Mouse (Mus musculus) CD4-positive, CD25-positive, alpha-beta regulatory T cell, adult 2 months (primary cell): ENCODE results near the gene Gm6763.
"Not testable (repeated sequence)": the region's sequence is repeated elsewhere in the genome, so short reads cannot be mapped to it uniquely, and the experiment has no call there.

Experiments used
- DNase-seq: peaks from one replicate; pipeline ENCODE4 v3.0.0-alpha.2; 2012; ENCODE audit warnings: low read depth, low spot score

Gene Gm6763

GRCm38 (mm10) chr10:104151197-104151596 lies at the start of gene Gm6763:
Gene Gm6763, plus strand, starts transcription at chr10:104151497.
- DNase-seq, result not testable (repeated sequence)

- DNase-seq, result no peak
Observed at GRCm38 (mm10) chr10:104110044-104110443, 41.3 kb upstream of the Gm6763 start.

- no peak for DNase-seq
Observed at GRCm38 (mm10) chr10:104118312-104118711, 33.0 kb upstream of the Gm6763 start.

- not testable (repeated sequence) for DNase-seq
Observed at GRCm38 (mm10) chr10:104142687-104143086, 8.6 kb upstream of the Gm6763 start, which contains the start of gene Gm21293. Gene Gm21293, plus strand, starts transcription at chr10:104142987.

GRCm38 (mm10) chr10:104159706-104160105 lies 8.4 kb downstream of the Gm6763 start, which contains the start of gene Gm8764:
Gene Gm8764, plus strand, starts transcription at chr10:104160006.
- not testable (repeated sequence) for DNase-seq

GRCm38 (mm10) chr10:104168215-104168614 lies 16.9 kb downstream of the Gm6763 start, which contains the start of gene Gm21304:
Gene Gm21304, plus strand, starts transcription at chr10:104168515.
- DNase-seq, result not testable (repeated sequence)

- not testable (repeated sequence) for DNase-seq
Observed at GRCm38 (mm10) chr10:104176724-104177123, 25.4 kb downstream of the Gm6763 start, which contains the start of gene Gm21312. Gene Gm21312, plus strand, starts transcription at chr10:104177024.

GRCm38 (mm10) chr10:104185233-104185632 lies 33.9 kb downstream of the Gm6763 start, which contains the start of gene Gm20765:
Gene Gm20765, plus strand, starts transcription at chr10:104185533.
- not testable (repeated sequence) for DNase-seq

GRCm38 (mm10) chr10:104193742-104194141 lies 42.4 kb downstream of the Gm6763 start, which contains the start of gene Gm4340:
Gene Gm4340, plus strand, starts transcription at chr10:104194042.
- not testable (repeated sequence) for DNase-seq
